Mouse (Mus musculus) forebrain, embryonic 11.5 days (tissue): ENCODE data around the gene Olfr573-ps1. TPM values are rescaled to one million over a fixed set of nuclear protein-coding genes. Genes with fewer than 3 reads are reported as not detected.

Source experiments
- polyA plus RNA-seq: library from polyadenylated mRNA; unstranded; fragments of >200 nt; fragmentation: Nextera tagmentation; extraction: Ambion mirVana; gene quantifications from 2 replicates; pipeline ENCODE4 v1.2.1, GENCODE M21; 2014

Gene Olfr573-ps1
- polyA plus RNA-seq, 1 experiment from 2014 or later: not detected

Other genes starting within 250 kb of the Olfr573-ps1 start
- not detected in 2 replicates for gene Olfr557, start 246.7 kb downstream of the Olfr573-ps1 start, polyA plus RNA-seq
- not detected in 2 replicates for gene Olfr558, start 240.4 kb downstream of the Olfr573-ps1 start, polyA plus RNA-seq
- not detected in 2 replicates for gene Olfr33, start 223.5 kb downstream of the Olfr573-ps1 start, polyA plus RNA-seq
- not detected in 2 replicates for gene Olfr559, start 215.1 kb downstream of the Olfr573-ps1 start, polyA plus RNA-seq
- not detected in 2 replicates for gene Olfr560, start 183.2 kb downstream of the Olfr573-ps1 start, polyA plus RNA-seq
- not detected in 2 replicates for gene Olfr78, start 183.1 kb downstream of the Olfr573-ps1 start, polyA plus RNA-seq
- not detected in 2 replicates for gene Olfr561, start 171.4 kb downstream of the Olfr573-ps1 start, polyA plus RNA-seq
- not detected in 2 replicates for gene Olfr564, start 139.1 kb downstream of the Olfr573-ps1 start, polyA plus RNA-seq
- gene Olfr566, start 83.8 kb downstream of the Olfr573-ps1 start, polyA plus RNA-seq: not detected in 2 replicates
- gene Olfr568, start 65.5 kb downstream of the Olfr573-ps1 start, polyA plus RNA-seq: not detected in 2 replicates
- not detected in 2 replicates for gene Olfr569, start 51.7 kb downstream of the Olfr573-ps1 start, polyA plus RNA-seq
- gene Olfr570, start 48.0 kb downstream of the Olfr573-ps1 start, polyA plus RNA-seq: not detected in 2 replicates
- gene Olfr571, start 25.0 kb downstream of the Olfr573-ps1 start, polyA plus RNA-seq: 0.17 and 0.19 TPM in 2 replicates
- not detected in 2 replicates for gene Olfr572, start 18.2 kb downstream of the Olfr573-ps1 start, polyA plus RNA-seq
- not detected in 2 replicates for gene Olfr574, start 5.9 kb upstream of the Olfr573-ps1 start, polyA plus RNA-seq
- gene Olfr575, start 16.2 kb upstream of the Olfr573-ps1 start, polyA plus RNA-seq: not detected in 2 replicates
- not detected in 2 replicates for gene Olfr576, start 20.1 kb upstream of the Olfr573-ps1 start, polyA plus RNA-seq
- gene Olfr577, start 33.4 kb upstream of the Olfr573-ps1 start, polyA plus RNA-seq: not detected in 2 replicates
- gene Olfr578, start 46.7 kb upstream of the Olfr573-ps1 start, polyA plus RNA-seq: not detected in 2 replicates
- gene Olfr582, start 95.4 kb upstream of the Olfr573-ps1 start, polyA plus RNA-seq: not detected in 2 replicates
- not detected in 2 replicates for gene Olfr583, start 108.7 kb upstream of the Olfr573-ps1 start, polyA plus RNA-seq
- gene Olfr584, start 139.3 kb upstream of the Olfr573-ps1 start, polyA plus RNA-seq: not detected in 2 replicates
- gene Olfr585, start 155.1 kb upstream of the Olfr573-ps1 start, polyA plus RNA-seq: not detected in 2 replicates
- gene Olfr586, start 183.1 kb upstream of the Olfr573-ps1 start, polyA plus RNA-seq: not detected in 2 replicates
- not detected in 2 replicates for gene Olfr588-ps1, start 198.3 kb upstream of the Olfr573-ps1 start, polyA plus RNA-seq
- gene Olfr589, start 213.8 kb upstream of the Olfr573-ps1 start, polyA plus RNA-seq: not detected in 2 replicates
- not detected in 2 replicates for gene Olfr591, start 235.8 kb upstream of the Olfr573-ps1 start, polyA plus RNA-seq
- gene Olfr592, start 242.2 kb upstream of the Olfr573-ps1 start, polyA plus RNA-seq: not detected in 2 replicates